Mouse (Mus musculus): ENCODE results near the gene Pth2. TPM values are rescaled to one million over a fixed set of nuclear protein-coding genes. Genes with fewer than 3 reads are reported as not detected.

Gene Pth2
- polyA plus RNA-seq, 1 experiment from 2014 or later: not detected

DNA sequence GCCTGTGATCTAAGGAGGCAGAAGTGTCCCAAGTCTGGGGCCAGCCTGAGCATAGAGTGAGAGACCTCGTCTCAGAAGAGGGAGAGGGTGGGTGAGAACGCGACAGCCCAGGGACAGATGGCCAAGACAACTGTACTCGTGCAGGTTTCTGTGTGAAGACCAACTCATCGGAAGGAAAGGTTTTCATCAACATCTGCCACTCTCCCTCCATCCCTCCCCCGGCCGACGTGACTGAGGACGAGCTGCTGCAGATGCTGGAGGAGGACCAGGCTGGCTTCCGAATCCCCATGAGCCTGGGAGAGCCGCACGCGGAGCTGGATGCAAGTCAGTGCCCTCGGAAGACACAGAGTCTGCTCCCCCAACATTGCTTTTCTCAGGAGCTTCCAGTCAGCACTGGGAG lies 23.3 kb upstream of the Pth2 start:
- no peak overlapping the region for H3K4me3 ChIP-seq (ENCODE audit: low read depth, low read length)
- H3K27ac ChIP-seq (ENCODE audit: low read length): no peak overlapping the region
- no peak overlapping the region for H3K4me2 ChIP-seq (ENCODE audit: low read depth, low read length)
- WGBS (ENCODE audit: insufficient replicate concordance): 81% methylated on average over 14 of the region's 14 CpGs
- no peak overlapping the region for H3K9ac ChIP-seq (ENCODE audit: low read depth, low read length)
- no peak for ATAC-seq (ENCODE audit: low read depth)
- no peaks in the 10 kb centered on the region for H3K36me3 ChIP-seq (ENCODE audit: control insufficient read depth, insufficient read depth)
- H3K4me1 ChIP-seq (ENCODE audit: control insufficient read depth, low read depth, low read length): peaks cover 15% of the 10 kb centered on the region
- H3K9me3 ChIP-seq (replicated peaks; ENCODE audit: control insufficient read depth, low read length): no peaks in the 10 kb centered on the region
- H3K27me3 ChIP-seq (ENCODE audit: control insufficient read depth, insufficient read depth, low read depth, low read length): peaks cover 3% of the 10 kb centered on the region; the same call in 1 of the 2 replicates

DNA sequence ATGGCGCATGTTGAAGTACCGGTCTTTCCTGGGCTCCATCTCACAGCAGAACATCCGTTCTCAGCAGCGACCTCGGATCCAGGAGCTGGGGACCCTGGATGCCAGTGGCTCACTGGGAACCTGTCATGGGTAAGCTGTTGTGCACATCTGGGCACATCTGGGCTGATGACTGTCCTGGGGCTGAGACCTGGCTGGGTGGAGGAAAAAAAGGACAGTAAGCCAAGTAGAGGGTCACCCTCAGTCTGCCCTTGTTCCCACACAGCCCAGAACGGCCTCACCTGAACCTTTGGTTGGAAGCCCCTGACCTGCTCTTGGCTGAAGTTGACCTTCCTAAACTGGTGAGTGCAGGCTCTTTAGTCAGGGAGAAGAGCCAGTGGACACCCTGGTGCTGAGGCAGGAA lies 21.8 kb upstream of the Pth2 start:
- no peaks in the 10 kb centered on the region for H3K36me3 ChIP-seq (ENCODE audit: control insufficient read depth, insufficient read depth)
- ATAC-seq (ENCODE audit: low read depth): no peak
- no peak overlapping the region for H3K9ac ChIP-seq (ENCODE audit: low read depth, low read length)
- 81% methylated on average over 6 of the region's 6 CpGs for WGBS (ENCODE audit: insufficient replicate concordance)
- H3K27ac ChIP-seq (ENCODE audit: low read length): no peak overlapping the region
- no peaks in the 10 kb centered on the region for H3K9me3 ChIP-seq (replicated peaks; ENCODE audit: control insufficient read depth, low read length)
- H3K4me2 ChIP-seq (ENCODE audit: low read depth, low read length): no peak overlapping the region
- H3K4me1 ChIP-seq (ENCODE audit: control insufficient read depth, low read depth, low read length): peaks cover 20% of the 10 kb centered on the region
- H3K27me3 ChIP-seq (ENCODE audit: control insufficient read depth, insufficient read depth, low read depth, low read length): peaks cover 18% of the 10 kb centered on the region
- H3K4me3 ChIP-seq (ENCODE audit: low read depth, low read length): no peak overlapping the region

DNA sequence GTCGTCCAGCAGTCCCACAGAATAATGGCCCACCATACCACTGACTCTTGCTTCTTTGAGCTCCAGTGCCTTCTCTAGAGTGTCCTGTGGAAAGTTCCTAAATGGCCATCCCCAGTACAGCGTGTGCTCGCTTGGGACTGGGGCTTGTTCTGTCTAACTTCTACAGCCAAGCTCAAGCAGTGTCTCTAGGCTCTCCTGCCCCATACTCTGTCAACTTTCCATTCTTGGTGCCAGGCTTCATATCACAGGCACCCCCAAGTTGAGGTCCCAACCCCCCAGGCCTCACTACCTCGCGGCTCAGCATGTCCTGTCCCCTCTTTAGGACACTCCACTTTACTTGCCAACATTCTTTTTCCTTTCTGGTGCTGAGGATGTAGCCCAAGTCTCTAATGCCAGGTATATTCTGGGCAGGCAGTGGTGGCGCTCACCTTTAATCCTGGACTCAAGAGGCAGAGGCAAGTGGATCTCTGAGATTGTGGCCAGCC lies 20.4 kb upstream of the Pth2 start:
- no peaks in the 10 kb centered on the region for H3K9me3 ChIP-seq (replicated peaks; ENCODE audit: control insufficient read depth, low read length)
- no peak for ATAC-seq (ENCODE audit: low read depth)
- H3K36me3 ChIP-seq (ENCODE audit: control insufficient read depth, insufficient read depth): no peaks in the 10 kb centered on the region

DNA sequence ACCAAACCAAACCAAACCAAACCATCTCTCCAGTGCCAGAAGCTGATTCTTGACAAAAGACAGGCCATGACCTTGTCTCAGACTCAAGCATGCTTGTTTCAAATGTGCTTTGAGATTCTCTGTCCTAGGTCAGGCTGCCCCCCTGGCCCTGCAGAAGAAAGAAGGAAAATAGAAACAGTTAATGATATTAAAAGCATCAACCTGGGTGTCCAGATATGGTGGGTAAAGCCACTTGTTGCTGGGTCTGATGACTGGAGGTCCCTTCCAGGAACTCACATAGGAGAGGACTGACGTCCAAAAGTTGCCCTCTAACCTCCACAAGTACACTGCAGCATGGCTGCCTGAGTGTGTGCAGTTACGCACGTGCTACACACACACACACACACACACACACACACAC lies 19.9 kb upstream of the Pth2 start:
- Histone ChIP-seq H3K4me2 (ENCODE audit: low read depth, low read length) (no peak overlapping the region), H3K4me1 (ENCODE audit: control insufficient read depth, low read depth, low read length) (peaks cover 14% of the 10 kb centered on the region), H3K27me3 (ENCODE audit: control insufficient read depth, insufficient read depth, low read depth, low read length) (peaks cover 37% of the 10 kb centered on the region), H3K36me3 (ENCODE audit: control insufficient read depth, insufficient read depth) (no peaks in the 10 kb centered on the region), H3K9me3 (replicated peaks; ENCODE audit: control insufficient read depth, low read length) (no peaks in the 10 kb centered on the region), H3K27ac (ENCODE audit: low read length) (no peak overlapping the region), H3K4me3 (ENCODE audit: low read depth, low read length) (no peak overlapping the region), H3K9ac (ENCODE audit: low read depth, low read length) (no peak overlapping the region)
- WGBS (ENCODE audit: insufficient replicate concordance): 74% methylated on average over 3 of the region's 3 CpGs
- no peak for ATAC-seq (ENCODE audit: low read depth)

More for the DNA sequence above, 20.4 kb upstream of the Pth2 start:
- Histone ChIP-seq H3K27ac (ENCODE audit: low read length) (no peak overlapping the region), H3K4me1 (ENCODE audit: control insufficient read depth, low read depth, low read length) (peaks cover 14% of the 10 kb centered on the region), H3K9ac (ENCODE audit: low read depth, low read length) (no peak overlapping the region), H3K27me3 (ENCODE audit: control insufficient read depth, insufficient read depth, low read depth, low read length) (peaks cover 32% of the 10 kb centered on the region), H3K4me3 (ENCODE audit: low read depth, low read length) (no peak overlapping the region), H3K4me2 (ENCODE audit: low read depth, low read length) (no peak overlapping the region)
- WGBS (ENCODE audit: insufficient replicate concordance): 76% methylated on average over 6 of the region's 6 CpGs

DNA sequence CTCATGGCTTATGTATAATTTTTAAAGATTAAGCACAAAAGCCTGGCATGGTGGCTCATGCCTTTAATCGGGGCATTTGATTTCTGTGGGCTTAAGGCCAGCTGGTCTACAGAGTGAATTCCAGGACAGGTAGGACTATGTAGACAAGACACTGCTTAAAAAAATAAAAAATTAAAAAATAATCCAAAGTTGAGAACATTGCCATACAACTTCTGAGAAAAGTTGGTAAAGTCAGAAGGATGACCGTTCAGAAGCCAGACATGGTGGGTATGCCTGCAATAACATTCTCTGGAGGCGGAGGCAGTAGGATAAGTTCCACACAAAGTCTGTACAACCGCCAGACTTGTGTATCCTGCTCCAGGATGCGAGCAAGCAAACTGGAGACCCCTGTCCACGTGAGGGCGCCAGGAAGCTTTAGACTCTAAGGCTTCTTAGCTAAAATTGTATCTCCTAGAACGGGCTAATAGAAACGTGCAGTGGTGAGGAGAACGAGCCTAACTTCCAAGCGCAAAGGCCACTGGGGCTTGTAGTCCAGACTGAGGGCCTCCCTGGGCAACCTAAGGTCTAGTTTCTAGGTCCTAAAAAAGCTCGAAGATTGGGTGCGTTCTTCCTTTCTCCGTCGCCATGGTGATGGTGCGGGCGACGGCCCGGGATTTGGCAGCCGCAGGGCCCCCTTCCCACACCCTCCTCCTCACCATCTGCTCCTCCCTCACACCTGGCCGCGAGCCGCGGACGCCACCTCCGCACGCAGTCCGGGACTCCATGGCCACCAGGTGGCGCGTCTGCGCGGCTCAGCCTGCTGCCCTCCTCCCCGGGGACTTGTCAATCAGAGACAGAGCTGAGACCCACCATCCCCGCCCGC lies 19.0 kb upstream of the Pth2 start:
- Histone ChIP-seq H3K27ac (ENCODE audit: low read length) (no peak overlapping the region), H3K9ac (ENCODE audit: low read depth, low read length) (peak overlapping the region; percentile 4; the same call in 1 of the 2 replicates)

DNA sequence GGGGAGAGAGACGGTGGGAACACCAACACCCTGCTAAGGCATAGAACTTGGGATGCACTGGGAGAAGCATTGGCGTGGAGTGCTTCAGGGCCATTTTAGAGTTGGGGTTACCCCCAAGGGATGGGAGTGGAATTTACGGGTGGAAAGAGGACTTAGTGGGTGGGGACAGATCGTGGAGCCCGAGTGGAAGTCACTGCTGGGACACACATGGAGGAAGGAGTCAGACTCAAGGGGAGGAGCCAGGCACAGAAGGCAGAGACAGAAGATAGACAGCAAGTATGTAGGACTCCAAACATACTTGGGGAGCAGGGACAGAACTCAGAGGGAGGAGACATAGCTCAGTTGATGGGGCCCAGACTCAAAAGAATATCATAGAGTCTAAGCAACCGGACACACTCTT lies 18.2 kb upstream of the Pth2 start:
- ATAC-seq (ENCODE audit: low read depth): no peak
- Histone ChIP-seq H3K4me2 (ENCODE audit: low read depth, low read length) (peak overlapping the region; percentile 69), H3K27ac (ENCODE audit: low read length) (no peak overlapping the region), H3K4me3 (ENCODE audit: low read depth, low read length) (no peak overlapping the region), H3K9ac (ENCODE audit: low read depth, low read length) (no peak overlapping the region), H3K36me3 (ENCODE audit: control insufficient read depth, insufficient read depth) (no peaks in the 10 kb centered on the region), H3K4me1 (ENCODE audit: control insufficient read depth, low read depth, low read length) (peaks cover 14% of the 10 kb centered on the region), H3K27me3 (ENCODE audit: control insufficient read depth, insufficient read depth, low read depth, low read length) (peaks cover 54% of the 10 kb centered on the region), H3K9me3 (replicated peaks; ENCODE audit: control insufficient read depth, low read length) (no peaks in the 10 kb centered on the region)
- 24% methylated on average over 6 of the region's 6 CpGs for WGBS (ENCODE audit: insufficient replicate concordance)

More for the DNA sequence above, 19.0 kb upstream of the Pth2 start:
- peaks cover 14% of the 10 kb centered on the region for H3K4me1 ChIP-seq (ENCODE audit: control insufficient read depth, low read depth, low read length)
- no peaks in the 10 kb centered on the region for H3K36me3 ChIP-seq (ENCODE audit: control insufficient read depth, insufficient read depth)
- peak overlapping the region; percentile 50 for H3K4me3 ChIP-seq (ENCODE audit: low read depth, low read length)
- no peaks in the 10 kb centered on the region for H3K9me3 ChIP-seq (replicated peaks; ENCODE audit: control insufficient read depth, low read length)
- ATAC-seq (ENCODE audit: low read depth): peak; percentile 74
- 4% methylated on average over 35 of the region's 35 CpGs for WGBS (ENCODE audit: insufficient replicate concordance)
- H3K4me2 ChIP-seq (ENCODE audit: low read depth, low read length): peak overlapping the region; percentile 69
- H3K27me3 ChIP-seq (ENCODE audit: control insufficient read depth, insufficient read depth, low read depth, low read length): peaks cover 47% of the 10 kb centered on the region

DNA sequence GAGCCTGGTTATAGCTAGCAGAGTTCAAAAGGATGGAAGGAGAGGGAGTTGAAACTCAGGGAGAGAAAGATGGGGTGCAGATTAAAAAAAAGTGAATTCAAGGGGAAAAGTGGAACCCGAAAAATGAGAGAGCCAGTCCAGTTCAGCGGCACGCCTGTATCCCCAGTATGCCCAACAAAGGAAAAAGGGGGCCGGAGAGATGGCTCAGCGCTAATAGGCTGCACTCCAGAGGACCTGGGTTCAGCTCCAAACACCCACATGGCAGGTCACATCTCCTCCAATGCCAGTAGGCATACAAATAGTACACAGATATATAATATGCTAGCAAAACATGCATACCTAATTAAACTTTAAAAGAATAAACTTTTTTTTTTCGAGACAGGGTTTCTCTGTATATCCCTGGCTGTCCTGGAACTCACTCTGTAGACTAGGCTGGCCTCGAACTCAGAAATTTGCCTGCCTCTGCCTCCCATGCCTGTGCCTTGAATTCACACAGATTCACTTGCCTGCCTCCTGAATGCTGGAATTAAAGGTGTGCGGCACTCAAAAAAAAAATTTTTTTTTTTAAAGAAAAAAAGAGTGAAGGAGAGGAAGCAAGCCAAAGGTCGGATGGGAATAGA lies 17.7 kb upstream of the Pth2 start:
- Histone ChIP-seq H3K9me3 (replicated peaks; ENCODE audit: control insufficient read depth, low read length) (no peaks in the 10 kb centered on the region), H3K4me3 (ENCODE audit: low read depth, low read length) (no peak overlapping the region), H3K36me3 (ENCODE audit: control insufficient read depth, insufficient read depth) (no peaks in the 10 kb centered on the region), H3K4me1 (ENCODE audit: control insufficient read depth, low read depth, low read length) (peaks cover 14% of the 10 kb centered on the region), H3K4me2 (ENCODE audit: low read depth, low read length) (peak overlapping the region; percentile 68; the same call in 1 of the 2 replicates), H3K27ac (ENCODE audit: low read length) (no peak overlapping the region), H3K9ac (ENCODE audit: low read depth, low read length) (no peak overlapping the region), H3K27me3 (ENCODE audit: control insufficient read depth, insufficient read depth, low read depth, low read length) (peaks cover 59% of the 10 kb centered on the region)
- WGBS (ENCODE audit: insufficient replicate concordance): 51% methylated on average over 9 of the region's 9 CpGs
- no peak for ATAC-seq (ENCODE audit: low read depth)

DNA sequence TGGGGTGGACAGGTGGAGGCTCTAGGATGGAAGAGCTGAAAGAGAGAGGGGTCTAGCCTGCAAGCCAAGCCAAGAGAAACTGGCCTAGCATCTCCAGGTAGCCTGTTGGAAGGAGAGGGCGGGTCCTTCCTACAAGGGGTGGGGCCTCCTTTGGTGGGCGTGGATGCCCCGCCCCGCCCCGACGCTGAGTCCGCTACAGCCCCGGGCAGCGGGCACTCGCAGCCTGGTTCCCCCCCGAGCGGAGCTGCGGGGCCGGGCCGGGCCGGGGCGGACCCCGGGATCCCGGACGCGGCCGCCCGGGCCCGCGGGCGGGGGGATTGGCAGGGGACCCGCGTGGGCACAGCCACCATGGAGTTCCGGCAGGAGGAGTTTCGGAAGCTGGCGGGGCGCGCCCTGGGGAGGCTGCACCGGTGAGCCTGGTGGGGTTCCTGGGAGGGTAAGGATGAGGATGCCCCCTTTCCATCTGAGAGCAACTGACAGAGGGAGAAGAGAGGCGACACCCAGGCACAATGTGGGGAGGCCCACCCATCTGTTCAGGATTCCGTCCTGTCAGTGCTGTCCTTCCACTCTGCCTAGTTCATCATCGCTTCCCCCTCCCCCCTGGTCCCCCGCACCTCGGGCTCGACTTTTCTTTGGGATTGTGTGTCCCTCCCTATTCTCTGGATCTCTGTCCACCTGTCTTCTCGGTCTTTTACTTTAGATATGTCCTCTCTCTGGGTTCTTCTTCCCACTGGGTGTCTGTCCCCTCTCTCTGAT lies 16.9 kb upstream of the Pth2 start, which contains the start of gene Slc17a7:
Gene Slc17a7 (plus strand): TSS at position 215 of the 756 bp plus-strand sequence.
- Histone ChIP-seq H3K9ac (ENCODE audit: low read depth, low read length) (peak within 1 kb of the TSS; percentile 12; the same call in 1 of the 2 replicates), H3K4me1 (ENCODE audit: control insufficient read depth, low read depth, low read length) (peaks cover 14% of the 10 kb centered on the region), H3K36me3 (ENCODE audit: control insufficient read depth, insufficient read depth) (no peaks in the 10 kb centered on the region), H3K4me3 (ENCODE audit: low read depth, low read length) (peak within 1 kb of the TSS; percentile 49), H3K27ac (ENCODE audit: low read length) (no peak within 1 kb of the TSS), H3K4me2 (ENCODE audit: low read depth, low read length) (peak within 1 kb of the TSS; percentile 68), H3K9me3 (replicated peaks; ENCODE audit: control insufficient read depth, low read length) (no peaks in the 10 kb centered on the region), H3K27me3 (ENCODE audit: control insufficient read depth, insufficient read depth, low read depth, low read length) (peaks cover 67% of the 10 kb centered on the region)
- 2% methylated on average over 40 of the region's 41 CpGs for whole genome bisulfite sequencing (ENCODE audit: insufficient replicate concordance)
- 0 out of 2 replicates have a peak, but pooled peaks have one; percentile 41 for ATAC-seq (ENCODE audit: low read depth)
